Mouse (Mus musculus) megakaryocyte, embryonic 14.5 days (primary cell): ENCODE measurements around the gene Cfap298. TPM values are rescaled to one million over a fixed set of nuclear protein-coding genes. Genes with fewer than 3 reads are reported as not detected.

ENCODE experiments used
- H3K27me3 ChIP-seq: replicated peaks from 2 replicates; pipeline ENCODE3; 2012; ENCODE audit warnings: inconsistent platforms
- H3K36me3 ChIP-seq: replicated peaks from 2 replicates; pipeline ENCODE3; 2012; ENCODE audit warnings: low read length, inconsistent platforms, mixed read lengths
- H3K4me1 ChIP-seq: 2 replicates; pipeline ENCODE4 v1.6.1; 2012; ENCODE audit warnings: inconsistent platforms
- H3K4me3 ChIP-seq: replicated peaks from 2 replicates; pipeline ENCODE3; 2012; ENCODE audit warnings: moderate library complexity, mild to moderate bottlenecking, inconsistent platforms
- H3K9me3 ChIP-seq: 2 replicates; pipeline ENCODE4 v1.6.1; 2012; ENCODE audit warnings: inconsistent platforms
- FLI1 ChIP-seq: IDR thresholded peaks from 2 replicates; pipeline ENCODE4 v1.6.1; 2012; ENCODE audit warnings: low read length, inconsistent platforms, mixed read lengths
- GATA1 ChIP-seq: IDR thresholded peaks from 3 replicates; pipeline ENCODE4 v1.6.1; 2012; ENCODE audit warnings: mixed read lengths, low read length, inconsistent platforms, borderline replicate concordance
- polyA plus RNA-seq: library from polyadenylated mRNA; stranded (reverse); fragments of >175 nt; gene quantifications from 2 replicates; pipeline ENCODE4 v1.2.3, GENCODE M21; 2012; ENCODE audit warnings: low replicate concordance; ENCODE audit not compliant: insufficient read depth

The Cfap298 gene
- polyA plus RNA-seq, 1 experiment = 33.7 TPM

- H3K27me3 ChIP-seq = peaks cover 40% of the 10 kb centered on the region
- peaks cover 19% of the 10 kb centered on the region for H3K4me1 ChIP-seq
- no peak overlapping the region for H3K4me3 ChIP-seq
- peaks cover 6% of the 10 kb centered on the region for H3K9me3 ChIP-seq
- TF ChIP-seq FLI1 (no peak), GATA1 (no peak)
- H3K36me3 ChIP-seq = no peaks in the 10 kb centered on the region
Measured at GRCm38 (mm10) chr16:90917156-90917555, 17.8 kb downstream of the Cfap298 start.

- H3K36me3 ChIP-seq = no peaks in the 10 kb centered on the region
- TF ChIP-seq GATA1 = no peak
- peaks cover 6% of the 10 kb centered on the region for H3K9me3 ChIP-seq
- peaks cover 23% of the 10 kb centered on the region for H3K4me1 ChIP-seq
- H3K27me3 ChIP-seq = peaks cover 49% of the 10 kb centered on the region
- H3K4me3 ChIP-seq = peak overlapping the region; percentile 88
Measured at GRCm38 (mm10) chr16:90916040-90916481, 18.9 kb downstream of the Cfap298 start.

- H3K9me3 ChIP-seq = no peaks in the 10 kb centered on the region
- peaks cover 59% of the 10 kb centered on the region for H3K27me3 ChIP-seq
- H3K4me1 ChIP-seq = peaks cover 21% of the 10 kb centered on the region
- no peaks in the 10 kb centered on the region for H3K36me3 ChIP-seq
- H3K4me3 ChIP-seq = no peak overlapping the region
- TF ChIP-seq FLI1 (no peak), GATA1 (no peak)
Measured at GRCm38 (mm10) chr16:90911766-90912165, 23.1 kb downstream of the Cfap298 start.

- Histone ChIP-seq H3K36me3 (no peaks in the 10 kb centered on the region), H3K27me3 (peaks cover 52% of the 10 kb centered on the region), H3K4me3 (no peak overlapping the region), H3K9me3 (no peaks in the 10 kb centered on the region), H3K4me1 (peaks cover 13% of the 10 kb centered on the region)
- no peak for TF ChIP-seq FLI1
- TF ChIP-seq GATA1 = no peak
Measured at GRCm38 (mm10) chr16:90910855-90911533, 23.9 kb downstream of the Cfap298 start.

- H3K36me3 ChIP-seq = no peaks in the 10 kb centered on the region
- H3K4me3 ChIP-seq = no peak overlapping the region
- TF ChIP-seq GATA1 = no peak
- TF ChIP-seq FLI1 = no peak
- H3K27me3 ChIP-seq = peaks cover 62% of the 10 kb centered on the region
- no peaks in the 10 kb centered on the region for H3K9me3 ChIP-seq
- H3K4me1 ChIP-seq = peaks cover 7% of the 10 kb centered on the region
Measured at GRCm38 (mm10) chr16:90907250-90907649, 27.7 kb downstream of the Cfap298 start.

- TF ChIP-seq GATA1 (no peak), FLI1 (no peak)
- Histone ChIP-seq H3K4me3 (no peak overlapping the region), H3K4me1 (no peaks in the 10 kb centered on the region), H3K27me3 (peaks cover 38% of the 10 kb centered on the region), H3K36me3 (no peaks in the 10 kb centered on the region), H3K9me3 (no peaks in the 10 kb centered on the region)
Measured at GRCm38 (mm10) chr16:90903300-90903699, 31.6 kb downstream of the Cfap298 start.

- no peak for TF ChIP-seq FLI1
- TF ChIP-seq GATA1 = no peak
- Histone ChIP-seq H3K4me1 (no peaks in the 10 kb centered on the region), H3K36me3 (no peaks in the 10 kb centered on the region), H3K27me3 (peaks cover 31% of the 10 kb centered on the region), H3K4me3 (no peak overlapping the region), H3K9me3 (no peaks in the 10 kb centered on the region)
Measured at GRCm38 (mm10) chr16:90901364-90901763, 33.5 kb downstream of the Cfap298 start.

GRCm38 (mm10) chr16:90899498-90899897, 35.4 kb downstream of the Cfap298 start:
- no peaks in the 10 kb centered on the region for H3K9me3 ChIP-seq
- H3K36me3 ChIP-seq = no peaks in the 10 kb centered on the region
- no peak overlapping the region for H3K4me3 ChIP-seq
- no peaks in the 10 kb centered on the region for H3K4me1 ChIP-seq
- H3K27me3 ChIP-seq = peaks cover 30% of the 10 kb centered on the region
- TF ChIP-seq FLI1 = no peak
- TF ChIP-seq GATA1 = no peak

GRCm38 (mm10) chr16:90897651-90898050, 37.3 kb downstream of the Cfap298 start:
- Histone ChIP-seq H3K4me3 (no peak overlapping the region), H3K27me3 (peaks cover 20% of the 10 kb centered on the region), H3K9me3 (no peaks in the 10 kb centered on the region), H3K4me1 (no peaks in the 10 kb centered on the region), H3K36me3 (no peaks in the 10 kb centered on the region)
- no peak for TF ChIP-seq GATA1

GRCm38 (mm10) chr16:90893792-90894191, 41.1 kb downstream of the Cfap298 start:
- H3K36me3 ChIP-seq = no peaks in the 10 kb centered on the region
- no peaks in the 10 kb centered on the region for H3K4me1 ChIP-seq
- H3K9me3 ChIP-seq = peaks cover 14% of the 10 kb centered on the region
- H3K27me3 ChIP-seq = peaks cover 25% of the 10 kb centered on the region
- no peak overlapping the region for H3K4me3 ChIP-seq
- TF ChIP-seq GATA1 (no peak), FLI1 (no peak)
